Mouse (Mus musculus) retina, postnatal 1 day (tissue): ENCODE measurements around the gene Ccnyl1.
"Not testable (repeated sequence)": the region's sequence is repeated elsewhere in the genome, so short reads cannot be mapped to it uniquely, and the experiment has no call there.

Experiments
- DNase-seq: peaks from one replicate; pipeline ENCODE4 v3.0.0-alpha.2; 2012

Ccnyl1 gene

GRCm38 (mm10) chr1:64690213-64691013 is at the start of gene Ccnyl1:
Gene Ccnyl1 (plus strand): TSS chr1:64690455.
- DNase-seq: peak; percentile 99

GRCm38 (mm10) chr1:64641069-64641468 is 49.2 kb upstream of the Ccnyl1 start:
- no peak for DNase-seq

- not testable (repeated sequence) for DNase-seq
Measured at GRCm38 (mm10) chr1:64642541-64642940, 47.7 kb upstream of the Ccnyl1 start.

- no peak for DNase-seq
Measured at GRCm38 (mm10) chr1:64644513-64644912, 45.7 kb upstream of the Ccnyl1 start.

- no peak for DNase-seq
Measured at GRCm38 (mm10) chr1:64649362-64650124, 40.7 kb upstream of the Ccnyl1 start.

GRCm38 (mm10) chr1:64653701-64654100 is 36.6 kb upstream of the Ccnyl1 start:
- no peak for DNase-seq

GRCm38 (mm10) chr1:64655415-64655814 is 34.8 kb upstream of the Ccnyl1 start:
- DNase-seq: peak; percentile 25

- DNase-seq: peak; percentile 5
Measured at GRCm38 (mm10) chr1:64656423-64657129, 33.7 kb upstream of the Ccnyl1 start.

- DNase-seq: no peak
Measured at GRCm38 (mm10) chr1:64658876-64659275, 31.4 kb upstream of the Ccnyl1 start.

- no peak for DNase-seq
Measured at GRCm38 (mm10) chr1:64667111-64667633, 23.1 kb upstream of the Ccnyl1 start.

GRCm38 (mm10) chr1:64669451-64669850 is 20.8 kb upstream of the Ccnyl1 start:
- no peak for DNase-seq

- no peak for DNase-seq
Measured at GRCm38 (mm10) chr1:64673931-64674330, 16.3 kb upstream of the Ccnyl1 start.

GRCm38 (mm10) chr1:64676060-64676839 is 14.0 kb upstream of the Ccnyl1 start:
- DNase-seq: no peak

- DNase-seq: no peak
Measured at GRCm38 (mm10) chr1:64681499-64681898, 8.8 kb upstream of the Ccnyl1 start.

- DNase-seq: no peak
Measured at GRCm38 (mm10) chr1:64683039-64683438, 7.2 kb upstream of the Ccnyl1 start.

GRCm38 (mm10) chr1:64684440-64684839 is 5.8 kb upstream of the Ccnyl1 start:
- no peak for DNase-seq

GRCm38 (mm10) chr1:64688046-64688445 is 2.2 kb upstream of the Ccnyl1 start:
- DNase-seq: no peak

- no peak for DNase-seq
Measured at GRCm38 (mm10) chr1:64689561-64690212, 568 bp upstream of the Ccnyl1 start.

- DNase-seq: no peak
Measured at GRCm38 (mm10) chr1:64691121-64691551, 881 bp downstream of the Ccnyl1 start.

- no peak for DNase-seq
Measured at GRCm38 (mm10) chr1:64691581-64691980, 1.3 kb downstream of the Ccnyl1 start.

- DNase-seq: no peak
Measured at GRCm38 (mm10) chr1:64695156-64695555, 4.9 kb downstream of the Ccnyl1 start.

GRCm38 (mm10) chr1:64701780-64702179 is 11.5 kb downstream of the Ccnyl1 start:
- no peak for DNase-seq
